Mouse (Mus musculus) embryonic fibroblast, embryonic 13.5 days (primary cell): ENCODE results near the gene Kif24. TPM values are rescaled to one million over a fixed set of nuclear protein-coding genes. Genes with fewer than 3 reads are reported as not detected.

Source experiments
- H3K27ac ChIP-seq: 2 replicates; pipeline ENCODE4 v1.5.1; 2012; ENCODE audit warnings: low read length, control low read depth, inconsistent platforms; ENCODE audit not compliant: insufficient read depth
- H3K4me1 ChIP-seq: 2 replicates; pipeline ENCODE4 v1.6.1; 2011; ENCODE audit warnings: low read length; ENCODE audit not compliant: control insufficient read depth, insufficient read depth
- H3K4me3 ChIP-seq: 2 replicates; pipeline ENCODE4 v1.5.1; 2011; ENCODE audit warnings: mild to moderate bottlenecking, control low read depth, low read length; ENCODE audit not compliant: insufficient read depth
- CTCF ChIP-seq: IDR thresholded peaks from 2 replicates; pipeline ENCODE4 v1.5.1; 2011; ENCODE audit warnings: mild to moderate bottlenecking, control low read depth, low read length, moderate library complexity, borderline replicate concordance; ENCODE audit not compliant: insufficient read depth
- POLR2A ChIP-seq: IDR thresholded peaks from 2 replicates; pipeline ENCODE4 v1.6.1; 2011; ENCODE audit warnings: low read depth, mild to moderate bottlenecking, control low read depth, low read length, moderate library complexity
- polyA plus RNA-seq: library from polyadenylated mRNA; stranded (reverse); fragments of >200 nt; gene quantifications from 2 replicates; pipeline ENCODE4 v1.2.4, GENCODE M21; 2011; ENCODE audit warnings: low read depth; ENCODE audit not compliant: missing spikeins, insufficient read length

The Kif24 gene
- polyA plus RNA-seq, 1 experiment, result 5.8 TPM

- no peak overlapping the region for H3K4me3 ChIP-seq
- H3K4me1 ChIP-seq, result no peaks in the 10 kb centered on the region
- TF ChIP-seq CTCF, result no peak
- TF ChIP-seq POLR2A, result no peak
- no peak overlapping the region for H3K27ac ChIP-seq
Measured at GRCm38 (mm10) chr4:41387755-41388469, 76.8 kb downstream of the Kif24 start.

DNA sequence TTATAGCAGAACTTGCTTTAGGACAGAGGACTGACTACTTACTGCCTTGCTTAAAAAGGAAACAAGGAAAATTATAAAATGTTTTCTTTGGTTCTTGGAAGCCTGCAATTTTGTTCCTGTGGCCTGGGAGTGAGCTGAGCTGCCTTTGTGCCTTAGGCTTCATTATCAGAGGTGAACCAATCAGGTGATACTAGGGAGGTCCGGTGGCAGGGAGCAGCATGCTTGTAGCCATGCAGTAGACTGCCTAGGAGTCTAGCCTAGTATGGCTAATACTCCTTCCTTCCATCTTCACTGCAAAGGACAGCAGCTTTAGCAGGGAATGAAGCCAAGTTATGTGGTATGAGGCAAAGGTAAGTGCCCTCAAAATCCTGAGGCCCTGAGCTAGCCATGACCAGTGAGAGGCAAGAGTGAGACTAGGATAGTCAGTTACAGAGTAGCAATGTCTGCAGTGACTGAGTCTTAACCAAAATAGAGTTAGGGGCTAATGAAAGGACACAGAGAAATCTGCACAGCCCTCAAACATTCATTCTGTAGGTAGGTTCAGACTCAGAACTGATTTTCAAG lies 78.2 kb downstream of the Kif24 start:
- no peak overlapping the region for H3K4me3 ChIP-seq
- no peaks in the 10 kb centered on the region for H3K4me1 ChIP-seq
- no peak overlapping the region for H3K27ac ChIP-seq
- TF ChIP-seq POLR2A (no peak), CTCF (no peak)

DNA sequence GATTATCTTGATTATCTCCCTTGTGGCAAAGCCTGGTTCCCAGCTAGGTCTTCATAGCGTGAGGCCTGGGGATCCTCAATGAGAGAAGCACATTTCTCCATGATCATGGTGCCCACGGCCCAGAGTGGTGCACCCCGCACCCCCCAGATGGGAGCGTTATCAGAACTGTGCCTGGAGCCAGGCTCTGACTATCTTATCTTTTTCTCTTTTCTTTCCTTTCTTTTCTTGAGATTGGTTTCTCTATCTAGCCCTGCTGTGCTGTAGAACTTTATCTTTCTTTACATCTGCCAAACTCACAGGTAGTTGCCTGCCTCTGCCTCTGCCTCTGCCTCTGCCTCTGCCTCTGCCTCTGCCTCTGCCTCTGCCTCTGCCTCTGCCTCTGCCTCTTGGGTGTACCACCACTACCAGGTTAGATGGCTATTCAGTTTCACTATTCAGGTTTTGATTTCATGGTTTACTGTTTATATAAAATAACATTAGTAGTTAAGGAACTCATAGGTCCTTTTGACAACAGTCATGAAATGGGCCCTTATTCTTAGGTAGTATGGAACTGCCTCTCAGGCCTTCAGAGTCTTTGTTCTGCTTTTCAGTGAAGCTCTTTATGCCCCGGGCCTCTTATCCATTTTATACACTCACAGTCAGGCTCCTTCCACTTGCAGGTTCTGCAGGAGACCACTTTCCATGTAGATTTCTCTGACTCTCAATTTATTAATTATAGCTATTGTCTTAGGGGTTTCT lies 83.3 kb downstream of the Kif24 start:
- Histone ChIP-seq H3K4me3 (no peak overlapping the region), H3K4me1 (no peaks in the 10 kb centered on the region), H3K27ac (no peak overlapping the region)
- TF ChIP-seq CTCF (no peak), POLR2A (no peak)

DNA sequence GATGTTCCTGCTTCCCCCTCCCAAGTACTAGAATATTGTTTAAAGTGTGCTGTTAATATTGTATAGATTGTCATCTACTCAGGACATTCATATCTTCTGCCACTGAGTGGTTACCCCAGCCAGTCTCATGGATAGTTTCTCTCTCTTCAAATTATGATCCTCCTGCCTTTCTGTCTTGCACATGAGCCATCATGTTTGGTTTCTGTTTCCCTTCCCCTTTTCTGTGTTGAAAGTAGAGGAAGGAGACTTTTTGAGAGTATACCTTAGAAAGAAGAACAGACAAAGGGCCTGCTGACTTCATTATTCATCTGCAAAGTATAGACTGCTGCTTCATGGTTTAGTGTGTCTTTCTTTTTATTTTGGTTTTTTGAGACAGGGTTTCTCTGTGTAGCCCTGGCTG lies 87.1 kb downstream of the Kif24 start:
- no peak for TF ChIP-seq CTCF
- no peak for TF ChIP-seq POLR2A
- H3K4me1 ChIP-seq, result no peaks in the 10 kb centered on the region

DNA sequence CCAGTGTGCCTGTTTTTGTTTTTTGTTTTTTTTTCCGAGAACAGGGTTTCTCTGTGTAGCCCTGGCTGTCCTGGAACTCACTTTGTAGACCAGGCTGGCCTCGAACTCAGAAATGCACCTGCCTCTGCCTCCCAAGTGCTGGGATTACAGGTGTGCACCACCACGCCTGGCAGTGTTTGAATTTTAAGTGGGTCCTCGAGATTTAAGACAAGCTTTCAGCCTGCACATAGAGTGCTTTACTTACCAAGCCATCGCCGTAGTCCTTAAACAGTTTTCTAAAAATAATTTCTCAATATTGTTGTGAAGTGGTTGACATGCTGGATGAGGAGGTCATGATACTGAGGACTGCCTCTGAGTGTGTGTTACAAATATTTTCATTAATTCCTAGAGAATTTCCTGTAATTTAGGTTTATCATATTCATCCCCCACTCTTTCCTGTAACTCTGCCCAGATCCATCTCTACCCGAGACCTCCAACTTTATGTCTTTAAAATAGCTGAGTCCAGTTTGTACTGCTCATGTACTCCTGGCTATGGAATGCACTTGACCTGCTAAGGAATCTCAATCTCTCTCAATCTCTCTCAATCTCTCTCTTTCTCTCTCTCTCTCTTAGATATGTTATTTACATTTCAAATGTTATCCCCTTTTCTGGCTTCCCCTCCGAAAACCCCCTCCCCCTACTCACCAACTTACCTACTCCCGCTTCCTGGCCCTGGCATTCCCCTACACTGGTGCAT lies 94.8 kb downstream of the Kif24 start:
- H3K27ac ChIP-seq, result no peak overlapping the region
- H3K4me1 ChIP-seq, result no peaks in the 10 kb centered on the region; the same call in 1 of the 2 replicates
- TF ChIP-seq POLR2A (no peak), CTCF (no peak)
- H3K4me3 ChIP-seq, result no peak overlapping the region

More for the DNA sequence above, 87.1 kb downstream of the Kif24 start:
- no peak overlapping the region for H3K27ac ChIP-seq
- no peak overlapping the region for H3K4me3 ChIP-seq

- Histone ChIP-seq H3K27ac (no peak overlapping the region), H3K4me3 (no peak overlapping the region), H3K4me1 (no peaks in the 10 kb centered on the region; the same call in 1 of the 2 replicates)
- TF ChIP-seq CTCF (no peak), POLR2A (no peak)
Measured at GRCm38 (mm10) chr4:41368198-41368597, 96.5 kb downstream of the Kif24 start.

DNA sequence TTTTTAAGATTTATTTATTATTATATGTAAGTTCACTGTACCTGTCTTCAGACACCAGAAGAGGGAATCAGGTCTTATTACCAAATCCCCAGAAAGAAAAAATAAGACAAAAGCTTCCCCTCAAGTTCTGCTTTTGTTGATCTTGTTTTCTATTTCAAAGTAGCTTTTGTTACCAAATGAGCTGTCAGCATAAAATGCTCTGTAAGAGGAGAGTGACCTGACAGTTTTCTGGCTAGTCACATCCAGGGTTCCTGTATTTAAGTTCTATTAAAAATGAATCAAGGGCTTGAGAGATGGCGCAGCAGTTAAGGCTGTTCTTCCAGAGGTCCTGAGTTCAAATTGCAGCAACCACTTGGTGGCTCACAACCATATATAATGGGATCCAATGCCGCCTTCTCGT lies 103.6 kb downstream of the Kif24 start:
- no peak overlapping the region for H3K4me3 ChIP-seq
- TF ChIP-seq POLR2A, result no peak
- TF ChIP-seq CTCF, result no peak
- H3K27ac ChIP-seq, result no peak overlapping the region
- no peaks in the 10 kb centered on the region for H3K4me1 ChIP-seq

DNA sequence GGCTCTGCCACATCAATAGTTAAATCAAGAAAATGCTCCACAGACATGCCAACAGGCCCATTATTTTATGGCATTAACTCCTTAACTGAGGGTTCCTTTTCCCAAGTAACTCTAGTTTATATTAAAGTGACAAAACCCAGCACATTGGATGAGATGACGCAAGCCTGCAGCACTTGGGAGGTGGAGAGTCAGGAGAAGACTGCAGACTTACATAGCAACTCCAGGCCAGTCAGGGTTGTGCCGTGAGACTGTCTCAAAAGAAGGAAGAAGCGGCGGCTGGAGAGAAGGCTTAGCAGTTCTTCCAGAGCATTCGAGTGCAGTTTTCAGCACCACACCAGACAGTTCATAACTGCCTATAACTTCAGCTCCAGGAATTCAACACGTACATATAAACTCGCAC lies 105.3 kb downstream of the Kif24 start:
- H3K27ac ChIP-seq, result no peak overlapping the region
- H3K4me3 ChIP-seq, result no peak overlapping the region
- no peaks in the 10 kb centered on the region for H3K4me1 ChIP-seq
- TF ChIP-seq CTCF (no peak), POLR2A (no peak)

DNA sequence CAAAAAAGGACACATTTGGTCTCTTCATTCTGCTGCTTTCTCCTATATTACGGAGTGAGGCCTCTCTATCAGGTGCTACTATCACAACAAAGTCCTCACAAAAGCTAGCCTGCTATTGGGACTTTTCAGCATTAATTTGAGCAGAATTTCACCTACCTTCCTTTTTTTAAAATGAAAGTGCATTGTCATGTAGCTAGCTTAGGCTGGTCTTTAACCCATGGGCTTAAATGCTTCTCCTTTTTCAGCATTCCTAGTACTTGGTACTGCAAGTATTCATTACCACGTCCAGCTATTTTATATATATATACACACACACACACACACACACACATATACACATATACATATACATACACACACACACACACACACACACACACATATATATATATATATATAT lies 106.0 kb downstream of the Kif24 start:
- Histone ChIP-seq H3K4me1 (no peaks in the 10 kb centered on the region), H3K4me3 (no peak overlapping the region), H3K27ac (no peak overlapping the region)
- no peak for TF ChIP-seq POLR2A
- no peak for TF ChIP-seq CTCF
